Mouse (Mus musculus) midbrain, embryonic 12.5 days (tissue): ENCODE measurements at regions not wholly inside any gene's neighbourhood (a gene's known extent, or its start where the extent isn't known, plus 50 kb on each side); places are given as distances from the start of the nearest gene placed in this dataset.

Experiments
- ATAC-seq: fragments of 200-750 bp; cut with Nextera tagmentation; 2 replicates; pipeline ENCODE4 v1.8.0; 2017; ENCODE audit warnings: low read depth, moderate TSS enrichment, moderate library complexity; ENCODE audit not compliant: low FRiP score
- H3K27ac ChIP-seq: fragments of 300-500 bp; sonication (generic); replicated peaks from 2 replicates; pipeline ENCODE4 v1.5.1; 2016; ENCODE audit warnings: mild to moderate bottlenecking
- H3K27me3 ChIP-seq: fragments of 300-500 bp; sonication (generic); 2 replicates; pipeline ENCODE4 v1.6.1; 2016; ENCODE audit warnings: mild to moderate bottlenecking
- H3K36me3 ChIP-seq: fragments of 300-500 bp; sonication (generic); 2 replicates; pipeline ENCODE4 v1.6.1; 2016
- H3K4me1 ChIP-seq: fragments of 300-500 bp; sonication (generic); 2 replicates; pipeline ENCODE4 v1.6.1; 2016
- H3K4me2 ChIP-seq: fragments of 300-500 bp; sonication (generic); replicated peaks from 2 replicates; pipeline ENCODE4 v1.6.1; 2016; ENCODE audit warnings: mild to moderate bottlenecking, moderate library complexity
- H3K4me3 ChIP-seq: fragments of 300-500 bp; sonication (generic); 2 replicates; pipeline ENCODE4 v1.5.1; 2016; ENCODE audit warnings: mild to moderate bottlenecking
- H3K9ac ChIP-seq: fragments of 300-500 bp; sonication (generic); replicated peaks from 2 replicates; pipeline ENCODE4 v1.6.1; 2016; ENCODE audit warnings: mild to moderate bottlenecking, moderate library complexity
- H3K9me3 ChIP-seq: fragments of 300-500 bp; sonication (generic); 2 replicates; pipeline ENCODE4 v1.6.1; 2016; ENCODE audit warnings: mild to moderate bottlenecking
- WGBS: fragments of 180-500 bp; shearing (Covaris S2); methylation state at CpG from one replicate; pipeline ENCODE4 v1.1.7; 2016; 5-methylcytosine and 5-hydroxymethylcytosine counted together

- Histone ChIP-seq H3K27me3 (peaks cover 7% of the 10 kb centered on the region; the same call in 1 of the 2 replicates), H3K4me3 (no peak overlapping the region)
- WGBS = 86% methylated on average over 9 of the region's 9 CpGs
These were observed 81.2 kb upstream of the Rai2 start for GRCm38 (mm10) chrX:161635678-161636077.

DNA sequence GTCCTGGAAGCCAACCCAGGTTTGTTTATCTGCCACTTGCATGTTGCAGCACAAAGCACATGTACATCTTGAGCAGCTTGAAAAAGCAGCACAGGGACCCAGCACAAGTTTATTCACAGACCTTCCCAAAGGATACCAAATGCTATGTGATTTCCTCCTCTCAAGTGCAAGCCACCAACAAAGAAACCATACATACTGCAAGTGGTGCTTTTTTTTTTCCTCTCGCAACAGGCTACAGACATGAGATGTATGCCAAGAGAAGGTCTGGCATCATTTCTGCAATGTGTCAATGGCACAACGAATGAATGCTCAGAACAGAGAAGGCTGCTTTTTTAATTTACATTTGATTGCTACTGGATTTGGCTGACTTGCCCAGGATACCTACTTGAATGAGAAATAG is 63.8 kb upstream of the Rai2 start:
- 79% methylated on average over 2 of the region's 2 CpGs for WGBS
- H3K4me2 ChIP-seq = no peak overlapping the region
- peaks cover 34% of the 10 kb centered on the region for H3K27me3 ChIP-seq
- H3K9ac ChIP-seq = no peak overlapping the region
- no peak overlapping the region for H3K27ac ChIP-seq
- no peaks in the 10 kb centered on the region for H3K9me3 ChIP-seq
- no peak overlapping the region for H3K4me3 ChIP-seq
- H3K4me1 ChIP-seq = no peaks in the 10 kb centered on the region
- ATAC-seq = no peak
- H3K36me3 ChIP-seq = no peaks in the 10 kb centered on the region

More at GRCm38 (mm10) chrX:161635678-161636077, 81.2 kb upstream of the Rai2 start:
- H3K4me2 ChIP-seq = no peak overlapping the region
- ATAC-seq = no peak
- no peaks in the 10 kb centered on the region for H3K36me3 ChIP-seq
- no peak overlapping the region for H3K9ac ChIP-seq
- H3K27ac ChIP-seq = no peak overlapping the region
- H3K9me3 ChIP-seq = no peaks in the 10 kb centered on the region
- H3K4me1 ChIP-seq = no peaks in the 10 kb centered on the region

GRCm38 (mm10) chrX:161660106-161660505 is 56.8 kb upstream of the Rai2 start:
- no peak for ATAC-seq
- H3K4me2 ChIP-seq = no peak overlapping the region
- H3K27me3 ChIP-seq = peaks cover 11% of the 10 kb centered on the region
- no peak overlapping the region for H3K9ac ChIP-seq
- no peaks in the 10 kb centered on the region for H3K4me1 ChIP-seq
- WGBS = 89% methylated on average over 3 of the region's 3 CpGs
- no peaks in the 10 kb centered on the region for H3K9me3 ChIP-seq
- H3K4me3 ChIP-seq = no peak overlapping the region
- no peaks in the 10 kb centered on the region for H3K36me3 ChIP-seq
- H3K27ac ChIP-seq = no peak overlapping the region

- H3K9me3 ChIP-seq = no peaks in the 10 kb centered on the region
- no peak overlapping the region for H3K4me2 ChIP-seq
- no peaks in the 10 kb centered on the region for H3K36me3 ChIP-seq
- 88% methylated on average over 2 of the region's 2 CpGs for WGBS
- H3K9ac ChIP-seq = no peak overlapping the region
- H3K4me3 ChIP-seq = no peak overlapping the region
- H3K27me3 ChIP-seq = peaks cover 11% of the 10 kb centered on the region
- no peak for ATAC-seq
- H3K4me1 ChIP-seq = no peaks in the 10 kb centered on the region
- no peak overlapping the region for H3K27ac ChIP-seq
These were observed 54.9 kb upstream of the Rai2 start for GRCm38 (mm10) chrX:161661936-161662335.
